ENCODE assay signal across 19 mouse cellular contexts in genomic region chr4:58832908-58833307, GRCm38 (mm10). TPM values are rescaled to one million over a fixed set of nuclear protein-coding genes. Genes with fewer than 3 reads are reported as not detected.
DNase-seq lines count a peak whose midpoint lies in the region; ATAC-seq and TF ChIP-seq lines count a peak whose summit lies in the region.
"Had no signal": no experiment of that assay in that cellular context is flagged by ENCODE, and none has a peak within 500 bp of the region (broad histone marks: within the 10 kb centered on the region; RNA-seq: fewer than 3 reads in every experiment).

No protein-coding gene starts in this region.

- no peak overlapping the region for H3K27ac ChIP-seq in liver, embryonic 13.5 days
- H3K27ac ChIP-seq in liver, postnatal 0 days (ENCODE audit: low read depth) = no peak overlapping the region
- no peak overlapping the region for H3K27ac ChIP-seq in kidney, embryonic 15.5 days
- H3K27ac ChIP-seq: embryonic facial prominence, embryonic 13.5 days; forebrain, embryonic 13.5 days; hindbrain, embryonic 10.5 days; hindbrain, embryonic 15.5 days had no signal

- TF ChIP-seq EP300 in liver, postnatal 0 days (IDR thresholded peaks at IDR 0.05; ENCODE audit: low read depth) = peak; percentile 58

- no peak overlapping the region for H3K4me3 ChIP-seq in liver, embryonic 13.5 days (replicated peaks)
- H3K4me3 ChIP-seq in liver, postnatal 0 days (ENCODE audit: low read depth, low read length) = no peak overlapping the region
- no peak overlapping the region for H3K4me3 ChIP-seq in kidney, embryonic 15.5 days (replicated peaks)
- H3K4me3 ChIP-seq: embryonic facial prominence, embryonic 13.5 days; forebrain, embryonic 13.5 days; heart, embryonic 12.5 days; hindbrain, embryonic 10.5 days; hindbrain, embryonic 15.5 days had no signal

- H3K36me3 ChIP-seq in liver, embryonic 13.5 days = peaks cover 41% of the 10 kb centered on the region
- peaks cover 53% of the 10 kb centered on the region for H3K36me3 ChIP-seq in liver, postnatal 0 days (replicated peaks; ENCODE audit: insufficient read depth, low read length)
- peaks cover 66% of the 10 kb centered on the region for H3K36me3 ChIP-seq in kidney, embryonic 15.5 days

- TF ChIP-seq CTCF in liver, postnatal 0 days (IDR thresholded peaks at IDR 0.05; ENCODE audit: low read depth) = no peak

- peaks cover 10% of the 10 kb centered on the region for H3K4me1 ChIP-seq in liver, embryonic 13.5 days (replicated peaks)
- H3K4me1 ChIP-seq in liver, postnatal 0 days (ENCODE audit: insufficient read depth) = no peaks in the 10 kb centered on the region
- H3K4me1 ChIP-seq in kidney, embryonic 15.5 days = no peaks in the 10 kb centered on the region
- H3K4me1 ChIP-seq: embryonic facial prominence, embryonic 13.5 days; forebrain, embryonic 13.5 days; heart, embryonic 12.5 days; hindbrain, embryonic 10.5 days; hindbrain, embryonic 15.5 days had no signal

- H3K27me3 ChIP-seq in liver, embryonic 13.5 days = no peaks in the 10 kb centered on the region
- no peaks in the 10 kb centered on the region for H3K27me3 ChIP-seq in liver, postnatal 0 days (ENCODE audit: insufficient read depth, low read length)
- H3K27me3 ChIP-seq in kidney, embryonic 15.5 days = no peaks in the 10 kb centered on the region
- H3K27me3 ChIP-seq: embryonic facial prominence, embryonic 13.5 days; forebrain, embryonic 13.5 days; heart, embryonic 12.5 days; hindbrain, embryonic 15.5 days had no signal

- intact Hi-C loops in gastrocnemius, postnatal 36 days (cut with DNase I) = no loop called here

- 14% methylated on average over 3 of the region's 3 CpGs for WGBS in liver, embryonic 13.5 days (ENCODE audit: insufficient replicate concordance)
- 47% methylated on average over 3 of the region's 3 CpGs for WGBS in liver, postnatal 0 days (ENCODE audit: insufficient replicate concordance)
- 88% methylated on average over 3 of the region's 3 CpGs for WGBS in kidney, embryonic 15.5 days

- H3K9ac ChIP-seq in liver, embryonic 13.5 days = no peak overlapping the region
- H3K9ac ChIP-seq in liver, postnatal 0 days (replicated peaks) = no peak overlapping the region
- no peak overlapping the region for H3K9ac ChIP-seq in kidney, embryonic 15.5 days
- H3K9ac ChIP-seq: embryonic facial prominence, embryonic 13.5 days; forebrain, embryonic 13.5 days; forebrain, postnatal 0 days; heart, embryonic 12.5 days; hindbrain, embryonic 15.5 days had no signal

- H3K9me3 ChIP-seq in liver, embryonic 13.5 days (replicated peaks) = no peaks in the 10 kb centered on the region
- H3K9me3 ChIP-seq in liver, postnatal 0 days (ENCODE audit: low read length) = no peaks in the 10 kb centered on the region
- H3K9me3 ChIP-seq in kidney, embryonic 15.5 days (replicated peaks) = no peaks in the 10 kb centered on the region
- H3K9me3 ChIP-seq: embryonic facial prominence, embryonic 13.5 days; forebrain, embryonic 13.5 days; heart, embryonic 12.5 days; hindbrain, embryonic 10.5 days; hindbrain, embryonic 15.5 days had no signal

- 0 out of 2 replicates have a peak, but pooled peaks have one; percentile 61 for ATAC-seq in liver, embryonic 13.5 days (ENCODE audit: low read depth)
- no peak for ATAC-seq in liver, postnatal 0 days
- ATAC-seq in kidney, embryonic 15.5 days (replicated peaks; ENCODE audit: low FRiP score) = no peak
- ATAC-seq: forebrain, embryonic 13.5 days; forebrain, postnatal 0 days had no signal

- peak; percentile 44 for DNase-seq in c-Kit-positive CD71-positive TER-119-negative erythroid progenitor cells, embryonic 14.5 days (ENCODE audit: low read depth)
- no peak for DNase-seq in liver, embryonic 13.5 days
- DNase-seq in liver, postnatal 0 days = no peak
- no peak for DNase-seq in cerebellum, postnatal 14 days
- DNase-seq in gastrocnemius, postnatal 36 days = no peak
- DNase-seq: adrenal gland, postnatal 14 days; cerebellum, adult 11 months; cerebellum, adult 8-10 months; cerebellum, postnatal 25 days; forebrain, postnatal 0 days; gastrocnemius, postnatal 14 days had no signal

- H3K4me2 ChIP-seq in liver, embryonic 13.5 days = no peak overlapping the region
- no peak overlapping the region for H3K4me2 ChIP-seq in liver, postnatal 0 days (ENCODE audit: low read depth, low read length)
- H3K4me2 ChIP-seq in kidney, embryonic 15.5 days = no peak overlapping the region
- H3K4me2 ChIP-seq: embryonic facial prominence, embryonic 13.5 days; forebrain, embryonic 13.5 days; heart, embryonic 12.5 days; hindbrain, embryonic 15.5 days had no signal

RNA-seq across cellular contexts. Expression of gene Olfr267, which starts 45.4 kb away (rescaled TPM):
- polyA plus RNA-seq in liver, embryonic 13.5 days (2015; fragmentation: Nextera tagmentation; extraction: Ambion mirVana) = not detected in 2 replicates
- polyA plus RNA-seq in liver, postnatal 0 days (2015; fragmentation: Nextera tagmentation; extraction: Ambion mirVana) = not detected in 2 replicates
- not detected in 2 replicates for polyA plus RNA-seq in kidney, embryonic 15.5 days (2015; fragmentation: Nextera tagmentation; extraction: Ambion mirVana)
- total RNA-seq in gastrocnemius, postnatal 36 days (2021) = not detected
- total RNA-seq: ES-E14 had no signal
- polyA plus RNA-seq: forebrain, postnatal 0 days; heart, embryonic 16.5 days; hindbrain, embryonic 10.5 days; hindbrain, embryonic 15.5 days had no signal
